Mouse (Mus musculus): ENCODE results near the gene Rps8. TPM values are rescaled to one million over a fixed set of nuclear protein-coding genes. Genes with fewer than 3 reads are reported as not detected.

Gene Rps8
- polyA plus RNA-seq, 1 experiment, result 3,907 TPM

- H3K79me2 ChIP-seq (ENCODE audit: control insufficient read depth, insufficient read depth), result peaks cover 36% of the 10 kb centered on the region
- H3K4me2 ChIP-seq (ENCODE audit: low read depth), result peak overlapping the region; percentile 47
- peak overlapping the region; percentile 91 for H3ac ChIP-seq (ENCODE audit: control insufficient read depth, insufficient read length)
- H3K36me3 ChIP-seq (ENCODE audit: control insufficient read depth, insufficient read depth), result peaks cover 31% of the 10 kb centered on the region
- TF ChIP-seq POLR2AphosphoS2 (IDR thresholded peaks at IDR 0.05; ENCODE audit: insufficient read length, low read depth), result no peak
- TF ChIP-seq CEBPB (IDR thresholded peaks at IDR 0.05; ENCODE audit: insufficient read depth, poor library complexity, severe bottlenecking), result no peak
- TF ChIP-seq MYOD1 (IDR thresholded peaks at IDR 0.05; ENCODE audit: control insufficient read depth in 1 of 3, insufficient read length in 2 of 3, low read depth in 2 of 3), result no peak
- no peak for TF ChIP-seq USF1 (IDR thresholded peaks at IDR 0.05; ENCODE audit: low read depth)
- TF ChIP-seq POLR2A (IDR thresholded peaks at IDR 0.05; ENCODE audit: insufficient read length, low read depth), result no peak
- TF ChIP-seq E2F4 (IDR thresholded peaks at IDR 0.05; ENCODE audit: insufficient read depth), result no peak
- no peak for TF ChIP-seq MYOG (IDR thresholded peaks at IDR 0.05; ENCODE audit: control insufficient read depth in 1 of 3, insufficient read depth in 1 of 3, insufficient read length in 2 of 3, low read depth in 2 of 3)
- TF ChIP-seq REST (IDR thresholded peaks at IDR 0.05; ENCODE audit: insufficient read depth, insufficient read length), result no peak
- no peak for TF ChIP-seq MAX (IDR thresholded peaks at IDR 0.05; ENCODE audit: low read depth)
- TF ChIP-seq TCF12 (IDR thresholded peaks at IDR 0.05; ENCODE audit: insufficient read depth, poor library complexity, severe bottlenecking), result no peak
- no peak for TF ChIP-seq TCF3 (IDR thresholded peaks at IDR 0.05; ENCODE audit: insufficient read length, low read depth)
- TF ChIP-seq SRF (IDR thresholded peaks at IDR 0.05; ENCODE audit: control insufficient read depth, insufficient read length, low read depth), result no peak
- no peaks in the 10 kb centered on the region for H3K27me3 ChIP-seq (ENCODE audit: control insufficient read depth, insufficient read depth, insufficient read length)
- peak overlapping the region; percentile 92 for H3K4me3 ChIP-seq
Observed at GRCm38 (mm10) chr4:117156372-117156771, 329 bp upstream of the Rps8 start.

- no peak for TF ChIP-seq CEBPB (IDR thresholded peaks at IDR 0.05; ENCODE audit: insufficient read depth, poor library complexity, severe bottlenecking)
- TF ChIP-seq POLR2A (IDR thresholded peaks at IDR 0.05; ENCODE audit: insufficient read length, low read depth), result peak; percentile 11
- Histone ChIP-seq H3K36me3 (ENCODE audit: control insufficient read depth, insufficient read depth) (peaks cover 43% of the 10 kb centered on the region), H3ac (ENCODE audit: control insufficient read depth, insufficient read length) (peak overlapping the region; percentile 91)
Observed at GRCm38 (mm10) chr4:117155020-117155791, 837 bp downstream of the Rps8 start.

GRCm38 (mm10) chr4:117152714-117153113, 3.3 kb downstream of the Rps8 start:
- H3K4me2 ChIP-seq (ENCODE audit: low read depth), result no peak overlapping the region
- TF ChIP-seq MAX (IDR thresholded peaks at IDR 0.05; ENCODE audit: low read depth), result no peak
- TF ChIP-seq MYOG (IDR thresholded peaks at IDR 0.05; ENCODE audit: control insufficient read depth in 1 of 3, insufficient read depth in 1 of 3, insufficient read length in 2 of 3, low read depth in 2 of 3), result no peak
- TF ChIP-seq MYOD1 (IDR thresholded peaks at IDR 0.05; ENCODE audit: control insufficient read depth in 1 of 3, insufficient read length in 2 of 3, low read depth in 2 of 3), result no peak
- TF ChIP-seq POLR2AphosphoS2 (IDR thresholded peaks at IDR 0.05; ENCODE audit: insufficient read length, low read depth), result no peak
- TF ChIP-seq REST (IDR thresholded peaks at IDR 0.05; ENCODE audit: insufficient read depth, insufficient read length), result no peak
- H3ac ChIP-seq (ENCODE audit: control insufficient read depth, insufficient read length), result no peak overlapping the region
- no peaks in the 10 kb centered on the region for H3K27me3 ChIP-seq (ENCODE audit: control insufficient read depth, insufficient read depth, insufficient read length)
- no peak overlapping the region for H3K4me3 ChIP-seq
- peaks cover 36% of the 10 kb centered on the region for H3K79me2 ChIP-seq (ENCODE audit: control insufficient read depth, insufficient read depth)
- peaks cover 43% of the 10 kb centered on the region for H3K36me3 ChIP-seq (ENCODE audit: control insufficient read depth, insufficient read depth)

More at GRCm38 (mm10) chr4:117155020-117155791, 837 bp downstream of the Rps8 start:
- Histone ChIP-seq H3K79me2 (ENCODE audit: control insufficient read depth, insufficient read depth) (peaks cover 36% of the 10 kb centered on the region), H3K4me2 (ENCODE audit: low read depth) (peak overlapping the region; percentile 72), H3K27me3 (ENCODE audit: control insufficient read depth, insufficient read depth, insufficient read length) (no peaks in the 10 kb centered on the region), H3K4me3 (peak overlapping the region; percentile 92)

- TF ChIP-seq POLR2A (IDR thresholded peaks at IDR 0.05; ENCODE audit: insufficient read length, low read depth) (peak; percentile 4), MYOD1 (IDR thresholded peaks at IDR 0.05; ENCODE audit: control insufficient read depth in 1 of 3, insufficient read length in 2 of 3, low read depth in 2 of 3) (no peak), POLR2AphosphoS2 (IDR thresholded peaks at IDR 0.05; ENCODE audit: insufficient read length, low read depth) (peak; percentile 72)
- Histone ChIP-seq H3K27me3 (ENCODE audit: control insufficient read depth, insufficient read depth, insufficient read length) (no peaks in the 10 kb centered on the region), H3ac (ENCODE audit: control insufficient read depth, insufficient read length) (no peak overlapping the region), H3K79me2 (ENCODE audit: control insufficient read depth, insufficient read depth) (peaks cover 36% of the 10 kb centered on the region), H3K4me3 (no peak overlapping the region), H3K4me2 (ENCODE audit: low read depth) (no peak overlapping the region), H3K36me3 (ENCODE audit: control insufficient read depth, insufficient read depth) (peaks cover 43% of the 10 kb centered on the region)
Observed at GRCm38 (mm10) chr4:117151416-117151815, 4.6 kb downstream of the Rps8 start.

GRCm38 (mm10) chr4:117150212-117150733, 5.8 kb downstream of the Rps8 start:
- no peaks in the 10 kb centered on the region for H3K27me3 ChIP-seq (ENCODE audit: control insufficient read depth, insufficient read depth, insufficient read length)
- peaks cover 43% of the 10 kb centered on the region for H3K36me3 ChIP-seq (ENCODE audit: control insufficient read depth, insufficient read depth)
- no peak overlapping the region for H3ac ChIP-seq (ENCODE audit: control insufficient read depth, insufficient read length)
- no peak overlapping the region for H3K4me3 ChIP-seq
- H3K79me2 ChIP-seq (ENCODE audit: control insufficient read depth, insufficient read depth), result peaks cover 30% of the 10 kb centered on the region
- no peak overlapping the region for H3K4me2 ChIP-seq (ENCODE audit: low read depth)
- TF ChIP-seq POLR2AphosphoS2 (IDR thresholded peaks at IDR 0.05; ENCODE audit: insufficient read length, low read depth), result peak; percentile 78
- no peak for TF ChIP-seq MYOG (IDR thresholded peaks at IDR 0.05; ENCODE audit: control insufficient read depth in 1 of 3, insufficient read depth in 1 of 3, insufficient read length in 2 of 3, low read depth in 2 of 3)
- peak; percentile 34 for TF ChIP-seq POLR2A (IDR thresholded peaks at IDR 0.05; ENCODE audit: insufficient read length, low read depth)
